Mouse (Mus musculus): ENCODE data around the gene Gm6588. TPM values are rescaled to one million over a fixed set of nuclear protein-coding genes. Genes with fewer than 3 reads are reported as not detected.
"Not testable (repeated sequence)": the region's sequence is repeated elsewhere in the genome, so short reads cannot be mapped to it uniquely, and the experiment has no call there.

Gm6588 gene
- total RNA-seq (2021), result not detected
- long read RNA-seq, experiment 1, result 0 reads
- long read RNA-seq, experiment 2, result 0 reads

DNA sequence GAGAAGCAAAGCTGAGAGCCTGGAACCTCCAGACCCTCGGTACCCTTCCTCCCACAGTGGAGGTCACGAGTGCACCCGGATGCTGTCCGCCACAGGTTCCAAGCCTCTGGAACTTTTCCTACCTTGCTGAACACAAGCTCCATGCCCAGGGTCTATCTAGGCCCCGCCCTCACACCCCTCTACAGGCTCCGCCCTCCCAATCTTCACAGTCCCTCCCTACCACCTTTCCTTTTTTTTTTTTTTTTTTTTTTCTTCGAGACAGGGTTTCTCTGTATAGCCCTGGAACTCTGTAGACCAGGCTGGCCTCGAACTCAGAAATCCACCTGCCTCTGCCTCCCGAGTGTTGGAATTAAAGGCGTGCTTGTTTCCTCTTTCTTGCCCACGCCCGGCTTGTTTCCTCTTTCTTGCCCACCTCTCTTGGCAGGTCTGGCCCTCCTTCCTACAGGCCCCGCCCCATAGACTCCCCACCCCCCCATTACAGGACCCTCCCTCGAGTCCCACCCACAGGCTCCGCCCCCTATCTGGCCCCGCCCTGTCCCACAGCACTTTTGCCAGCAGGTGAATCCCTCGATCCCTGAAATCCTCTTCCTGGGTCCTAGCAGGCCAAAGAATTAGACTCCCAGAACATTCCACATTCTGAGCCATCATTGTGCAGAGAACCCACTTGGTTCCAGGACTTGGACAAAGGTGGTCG lies at the start of gene Gm6588:
TSS of gene Gm6588 (plus strand) at position 680 of the 694 bp plus-strand sequence.
- no peak for DNase-seq

DNA sequence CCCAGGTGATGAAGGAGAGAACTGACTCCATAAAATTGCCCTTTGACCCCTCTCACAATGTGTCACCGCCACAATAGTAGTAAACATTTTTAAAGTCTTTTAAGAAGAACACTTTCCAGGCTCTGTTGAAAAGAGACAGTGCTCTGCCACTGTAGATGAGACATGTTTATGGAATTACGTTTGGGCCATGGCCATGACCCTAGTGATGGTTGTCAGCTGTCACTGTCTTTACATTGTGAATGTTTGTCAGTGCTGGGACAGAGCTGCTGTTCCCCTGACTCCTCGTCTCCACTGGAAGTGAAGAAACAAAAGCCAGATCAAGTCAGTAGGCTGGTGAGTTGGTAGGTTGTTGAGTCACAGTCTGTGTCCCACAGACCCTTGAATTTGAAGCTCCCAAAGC lies 46.8 kb upstream of the Gm6588 start:
- no peak for DNase-seq

- DNase-seq, result no peak
Observed at GRCm38 (mm10) chr5:112406017-112406416, 43.2 kb upstream of the Gm6588 start.

- no peak for DNase-seq
Observed at GRCm38 (mm10) chr5:112409274-112409673, 40.0 kb upstream of the Gm6588 start.

- DNase-seq, result no peak
Observed at GRCm38 (mm10) chr5:112411072-112411471, 38.2 kb upstream of the Gm6588 start.

DNA sequence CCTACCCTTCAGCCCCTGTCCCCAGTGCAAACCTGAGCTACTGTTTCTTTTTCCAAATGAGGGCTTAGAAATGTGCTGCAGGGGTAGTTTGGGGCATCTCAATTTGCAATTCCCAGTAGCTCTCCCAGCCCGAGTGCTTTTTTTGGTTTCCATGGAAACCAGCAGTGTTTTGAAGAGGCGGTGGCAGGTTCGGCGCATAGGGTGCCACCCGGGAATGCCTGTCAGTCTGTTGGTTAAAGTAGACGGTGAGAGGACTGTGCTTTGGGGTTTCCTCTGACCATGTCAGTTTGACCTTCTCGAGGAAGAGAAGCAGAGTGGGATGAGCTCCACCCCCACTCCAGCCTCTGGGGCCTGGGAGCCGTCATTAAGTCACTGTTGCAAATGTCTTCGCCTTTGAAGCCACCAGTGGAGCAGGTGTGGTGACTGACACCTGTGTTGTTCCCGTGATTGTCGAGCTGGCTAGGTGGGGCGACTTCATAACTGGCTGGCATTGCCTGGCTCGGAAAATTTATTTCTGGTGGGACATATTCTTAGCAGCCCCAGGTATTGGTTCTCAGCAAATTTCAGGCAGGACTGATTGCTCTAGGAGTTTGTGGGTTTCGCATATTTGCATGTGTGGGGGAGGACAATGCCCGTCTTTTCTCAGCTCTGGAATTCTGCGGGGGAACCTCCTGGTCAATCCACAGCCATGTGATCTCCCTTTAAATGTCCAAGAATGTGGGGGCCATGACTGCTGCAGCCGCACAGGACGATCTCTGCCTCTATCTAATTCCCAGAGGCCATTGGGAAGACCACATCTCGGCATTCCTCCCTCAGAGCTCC lies 37.5 kb upstream of the Gm6588 start:
- DNase-seq, result no peak

GRCm38 (mm10) chr5:112412781-112413180 lies 36.4 kb upstream of the Gm6588 start:
- not testable (repeated sequence) for DNase-seq

- DNase-seq, result no peak
Observed at GRCm38 (mm10) chr5:112416673-112417072, 32.6 kb upstream of the Gm6588 start.

DNA sequence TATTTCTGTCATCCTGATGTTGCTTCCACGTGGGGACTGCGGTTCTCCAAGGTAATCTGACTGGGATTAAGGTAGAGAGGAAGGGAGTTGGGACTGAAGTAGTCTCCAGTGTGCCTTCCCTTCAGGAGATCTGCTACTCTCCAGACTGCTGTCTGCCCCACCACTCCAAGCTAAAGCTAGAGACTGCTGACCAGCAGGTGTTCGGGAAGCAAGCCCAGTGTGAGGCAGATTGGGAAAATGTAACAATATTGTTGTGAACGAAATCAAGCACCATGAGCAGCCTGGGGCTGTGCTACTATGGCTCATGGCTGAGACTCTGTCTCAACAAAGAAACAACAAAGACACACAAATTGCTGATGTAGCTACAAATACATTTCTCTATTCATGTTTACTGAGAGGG lies 31.2 kb upstream of the Gm6588 start:
- no peak for DNase-seq

- no peak for DNase-seq
Observed at GRCm38 (mm10) chr5:112419535-112419934, 29.7 kb upstream of the Gm6588 start.

GRCm38 (mm10) chr5:112426635-112427034 lies 22.6 kb upstream of the Gm6588 start:
- no peak for DNase-seq

DNA sequence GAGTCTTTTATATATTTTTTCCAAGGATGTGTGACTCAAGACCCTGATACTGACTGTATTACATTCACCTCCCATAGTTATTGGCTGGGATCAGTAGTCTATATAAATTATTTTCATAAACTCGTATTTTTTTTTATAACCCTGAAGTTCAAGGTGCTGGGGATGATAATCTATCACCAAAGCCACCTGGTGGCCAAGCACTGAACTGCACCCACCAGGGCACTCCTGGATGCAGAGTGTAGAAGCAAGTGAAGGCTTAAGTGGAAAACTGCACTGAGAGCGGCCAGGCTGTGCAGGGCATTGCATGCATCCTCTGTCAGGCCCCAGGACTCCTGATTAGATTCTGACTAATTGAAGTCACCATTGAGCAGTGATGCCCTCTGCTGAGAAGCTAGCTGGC lies 21.9 kb upstream of the Gm6588 start:
- DNase-seq, result peak; percentile 88

- DNase-seq, result peak; percentile 86
Observed at GRCm38 (mm10) chr5:112428944-112429343, 20.3 kb upstream of the Gm6588 start.

GRCm38 (mm10) chr5:112431120-112431775 lies 18.0 kb upstream of the Gm6588 start:
- no peak for DNase-seq

DNA sequence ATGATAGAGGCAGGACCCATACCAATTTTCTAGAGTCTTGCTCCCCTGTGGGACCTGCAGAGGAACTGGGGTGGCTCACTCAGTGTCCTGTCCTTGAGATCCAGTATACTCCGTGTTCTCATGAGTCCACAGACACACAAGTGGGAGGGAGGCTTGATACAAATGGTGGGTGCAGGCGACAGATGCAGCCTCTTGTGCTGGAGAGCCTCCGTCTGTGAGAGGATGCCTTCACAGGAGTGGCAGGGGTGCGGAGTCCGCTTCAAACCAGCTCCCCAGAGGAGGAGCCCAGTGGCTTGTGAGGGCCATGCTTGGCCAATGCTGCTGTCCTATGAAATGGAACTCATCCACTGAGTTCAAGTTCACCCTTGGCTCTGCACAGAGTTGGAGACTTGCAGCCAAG lies 17.2 kb upstream of the Gm6588 start:
- DNase-seq, result no peak

GRCm38 (mm10) chr5:112433004-112433403 lies 16.2 kb upstream of the Gm6588 start:
- peak; percentile 86 for DNase-seq

DNA sequence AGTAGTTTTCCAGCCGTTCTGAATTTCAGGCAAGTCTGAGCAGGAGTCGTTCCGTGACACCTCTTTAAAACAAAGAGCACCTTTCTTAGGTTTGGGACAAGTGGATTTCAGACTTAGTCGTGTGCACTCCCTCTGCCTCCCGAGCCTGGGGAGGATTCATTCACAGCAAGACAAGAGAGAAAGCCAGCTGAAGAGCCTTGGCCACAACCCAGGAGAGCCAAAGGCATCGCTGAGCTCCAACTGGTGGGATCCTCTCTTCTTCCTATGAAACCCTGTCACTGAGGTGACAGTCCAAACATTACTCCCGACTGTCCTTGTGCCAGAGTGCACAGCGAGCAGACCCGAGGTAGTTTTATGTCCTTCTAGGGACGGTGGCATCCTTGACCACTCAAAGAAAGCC lies 10.7 kb upstream of the Gm6588 start:
- DNase-seq, result no peak

DNA sequence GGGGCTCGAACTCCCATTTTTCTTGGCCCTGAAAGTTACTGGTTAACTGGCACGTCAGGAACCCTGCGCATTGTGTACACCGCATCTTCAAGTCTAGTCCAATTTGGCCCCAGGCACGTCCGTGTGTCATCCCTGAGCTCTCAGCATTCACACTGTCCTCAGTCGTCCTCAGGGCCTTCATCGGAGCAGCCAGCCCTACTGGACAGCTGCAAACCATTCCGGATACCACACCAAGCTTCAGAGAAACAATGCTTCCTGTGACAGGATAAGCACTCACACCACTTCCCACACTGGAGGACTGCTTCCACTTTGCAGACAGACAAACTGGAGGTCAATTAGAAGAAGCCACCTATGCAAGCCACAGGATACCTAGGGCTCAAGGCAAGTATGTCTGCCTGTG lies 3.9 kb downstream of the Gm6588 start:
- DNase-seq, result no peak

- DNase-seq, result no peak
Observed at GRCm38 (mm10) chr5:112454966-112455555, 5.8 kb downstream of the Gm6588 start.

DNA sequence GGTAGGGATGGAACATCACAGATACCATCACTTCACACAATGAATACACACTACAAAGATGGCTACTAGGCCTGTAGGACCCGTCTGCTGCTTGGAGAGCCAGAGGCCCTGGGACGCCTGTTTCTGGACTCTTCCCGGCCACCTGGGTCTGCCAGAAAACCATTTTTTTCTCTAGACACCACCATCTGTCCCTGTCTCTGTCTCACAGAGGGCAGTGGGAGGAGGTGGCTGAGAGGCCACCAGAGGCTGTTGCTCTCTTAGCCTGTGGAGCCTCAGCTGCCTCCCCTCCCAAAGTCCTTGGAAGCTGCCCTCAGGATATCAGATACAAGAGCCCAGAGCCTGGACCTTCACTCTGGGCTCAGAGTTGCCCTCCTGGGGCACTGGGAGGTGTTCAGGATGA lies 10.7 kb downstream of the Gm6588 start:
- DNase-seq, result no peak

GRCm38 (mm10) chr5:112466331-112466730 lies 17.1 kb downstream of the Gm6588 start:
- peak; percentile 65 for DNase-seq

GRCm38 (mm10) chr5:112468986-112469581 lies 19.9 kb downstream of the Gm6588 start:
- no peak for DNase-seq

Measured in adrenal gland, postnatal 10 days (tissue).